Mouse (Mus musculus): ENCODE results near the gene Shc3. TPM values are rescaled to one million over a fixed set of nuclear protein-coding genes. Genes with fewer than 3 reads are reported as not detected.

The Shc3 gene
- polyA plus RNA-seq, 1 experiment: 1.1 TPM

- no peak overlapping the region for H3K4me3 ChIP-seq (ENCODE audit: insufficient read depth, low read depth, low read length)
- no peaks in the 10 kb centered on the region for H3K4me1 ChIP-seq (ENCODE audit: control insufficient read depth, insufficient read depth, low read length)
- H3K27me3 ChIP-seq (replicated peaks; ENCODE audit: control insufficient read depth, insufficient read depth, low read length): no peaks in the 10 kb centered on the region
- no peak for DNase-seq
- WGBS: 77% methylated on average over 3 of the region's 3 CpGs
- H3K36me3 ChIP-seq (ENCODE audit: control insufficient read depth, insufficient read depth, low read length): no peaks in the 10 kb centered on the region
- H3K27ac ChIP-seq (ENCODE audit: insufficient read depth, low read depth, low read length): no peak overlapping the region
- TF ChIP-seq POLR2A (IDR thresholded peaks at IDR 0.05; ENCODE audit: low read depth, low read length) (no peak), CTCF (conservative IDR thresholded peaks at IDR 0.05; ENCODE audit: insufficient read depth, insufficient read length, low read depth, low read length) (no peak)
Observed at GRCm38 (mm10) chr13:51552233-51552632, 17.0 kb downstream of the Shc3 start.

GRCm38 (mm10) chr13:51551824-51552223 is 17.4 kb downstream of the Shc3 start:
- DNase-seq: no peak
- no peaks in the 10 kb centered on the region for H3K4me1 ChIP-seq (ENCODE audit: control insufficient read depth, insufficient read depth, low read length)
- 73% methylated on average over 3 of the region's 3 CpGs for WGBS
- no peaks in the 10 kb centered on the region for H3K27me3 ChIP-seq (replicated peaks; ENCODE audit: control insufficient read depth, insufficient read depth, low read length)
- H3K27ac ChIP-seq (ENCODE audit: insufficient read depth, low read depth, low read length): no peak overlapping the region
- no peaks in the 10 kb centered on the region for H3K36me3 ChIP-seq (ENCODE audit: control insufficient read depth, insufficient read depth, low read length)
- TF ChIP-seq CTCF (conservative IDR thresholded peaks at IDR 0.05; ENCODE audit: insufficient read depth, insufficient read length, low read depth, low read length): no peak
- H3K4me3 ChIP-seq (ENCODE audit: insufficient read depth, low read depth, low read length): no peak overlapping the region

GRCm38 (mm10) chr13:51539816-51540215 is 29.4 kb downstream of the Shc3 start:
- Histone ChIP-seq H3K36me3 (ENCODE audit: control insufficient read depth, insufficient read depth, low read length) (no peaks in the 10 kb centered on the region), H3K4me1 (ENCODE audit: control insufficient read depth, insufficient read depth, low read length) (no peaks in the 10 kb centered on the region), H3K4me3 (ENCODE audit: insufficient read depth, low read depth, low read length) (no peak overlapping the region), H3K27me3 (replicated peaks; ENCODE audit: control insufficient read depth, insufficient read depth, low read length) (no peaks in the 10 kb centered on the region), H3K27ac (ENCODE audit: insufficient read depth, low read depth, low read length) (no peak overlapping the region)
- DNase-seq: no peak
- 84% methylated on average over 8 of the region's 8 CpGs for WGBS
- TF ChIP-seq CTCF (conservative IDR thresholded peaks at IDR 0.05; ENCODE audit: insufficient read depth, insufficient read length, low read depth, low read length) (no peak), POLR2A (IDR thresholded peaks at IDR 0.05; ENCODE audit: low read depth, low read length) (no peak)

GRCm38 (mm10) chr13:51535326-51535725 is 33.9 kb downstream of the Shc3 start:
- no peak for DNase-seq
- Histone ChIP-seq H3K36me3 (ENCODE audit: control insufficient read depth, insufficient read depth, low read length) (no peaks in the 10 kb centered on the region), H3K27me3 (replicated peaks; ENCODE audit: control insufficient read depth, insufficient read depth, low read length) (no peaks in the 10 kb centered on the region), H3K4me1 (ENCODE audit: control insufficient read depth, insufficient read depth, low read length) (no peaks in the 10 kb centered on the region), H3K4me3 (ENCODE audit: insufficient read depth, low read depth, low read length) (no peak overlapping the region), H3K27ac (ENCODE audit: insufficient read depth, low read depth, low read length) (no peak overlapping the region)
- TF ChIP-seq CTCF (conservative IDR thresholded peaks at IDR 0.05; ENCODE audit: insufficient read depth, insufficient read length, low read depth, low read length) (no peak), POLR2A (IDR thresholded peaks at IDR 0.05; ENCODE audit: low read depth, low read length) (no peak)
- WGBS: 87% methylated on average over 7 of the region's 7 CpGs

GRCm38 (mm10) chr13:51526480-51526879 is 42.7 kb downstream of the Shc3 start:
- WGBS: 31% methylated on average over 7 of the region's 7 CpGs
- Histone ChIP-seq H3K27me3 (replicated peaks; ENCODE audit: control insufficient read depth, insufficient read depth, low read length) (no peaks in the 10 kb centered on the region), H3K4me1 (ENCODE audit: control insufficient read depth, insufficient read depth, low read length) (no peaks in the 10 kb centered on the region), H3K4me3 (ENCODE audit: insufficient read depth, low read depth, low read length) (no peak overlapping the region), H3K27ac (ENCODE audit: insufficient read depth, low read depth, low read length) (no peak overlapping the region), H3K36me3 (ENCODE audit: control insufficient read depth, insufficient read depth, low read length) (no peaks in the 10 kb centered on the region)
- TF ChIP-seq CTCF (conservative IDR thresholded peaks at IDR 0.05; ENCODE audit: insufficient read depth, insufficient read length, low read depth, low read length) (no peak), POLR2A (IDR thresholded peaks at IDR 0.05; ENCODE audit: low read depth, low read length) (no peak)
- no peak for DNase-seq

- H3K27me3 ChIP-seq (replicated peaks; ENCODE audit: control insufficient read depth, insufficient read depth, low read length): no peaks in the 10 kb centered on the region
- H3K36me3 ChIP-seq (ENCODE audit: control insufficient read depth, insufficient read depth, low read length): no peaks in the 10 kb centered on the region
- no peaks in the 10 kb centered on the region for H3K4me1 ChIP-seq (ENCODE audit: control insufficient read depth, insufficient read depth, low read length)
- no peak overlapping the region for H3K4me3 ChIP-seq (ENCODE audit: insufficient read depth, low read depth, low read length)
- TF ChIP-seq POLR2A (IDR thresholded peaks at IDR 0.05; ENCODE audit: low read depth, low read length) (no peak), CTCF (conservative IDR thresholded peaks at IDR 0.05; ENCODE audit: insufficient read depth, insufficient read length, low read depth, low read length) (no peak)
- no peak overlapping the region for H3K27ac ChIP-seq (ENCODE audit: insufficient read depth, low read depth, low read length)
- 90% methylated on average over 4 of the region's 4 CpGs for WGBS
- DNase-seq: no peak
Observed at GRCm38 (mm10) chr13:51524316-51524715, 44.9 kb downstream of the Shc3 start.

GRCm38 (mm10) chr13:51523311-51523710 is 45.9 kb downstream of the Shc3 start:
- WGBS: 95% methylated on average over 10 of the region's 10 CpGs
- Histone ChIP-seq H3K4me1 (ENCODE audit: control insufficient read depth, insufficient read depth, low read length) (no peaks in the 10 kb centered on the region), H3K36me3 (ENCODE audit: control insufficient read depth, insufficient read depth, low read length) (no peaks in the 10 kb centered on the region), H3K27me3 (replicated peaks; ENCODE audit: control insufficient read depth, insufficient read depth, low read length) (no peaks in the 10 kb centered on the region), H3K27ac (ENCODE audit: insufficient read depth, low read depth, low read length) (no peak overlapping the region), H3K4me3 (ENCODE audit: insufficient read depth, low read depth, low read length) (no peak overlapping the region)
- no peak for DNase-seq
- no peak for TF ChIP-seq POLR2A (IDR thresholded peaks at IDR 0.05; ENCODE audit: low read depth, low read length)
- TF ChIP-seq CTCF (conservative IDR thresholded peaks at IDR 0.05; ENCODE audit: insufficient read depth, insufficient read length, low read depth, low read length): no peak

GRCm38 (mm10) chr13:51518880-51519279 is 50.3 kb downstream of the Shc3 start:
- no peaks in the 10 kb centered on the region for H3K27me3 ChIP-seq (replicated peaks; ENCODE audit: control insufficient read depth, insufficient read depth, low read length)
- no peaks in the 10 kb centered on the region for H3K36me3 ChIP-seq (ENCODE audit: control insufficient read depth, insufficient read depth, low read length)
- TF ChIP-seq CTCF (conservative IDR thresholded peaks at IDR 0.05; ENCODE audit: insufficient read depth, insufficient read length, low read depth, low read length) (no peak), POLR2A (IDR thresholded peaks at IDR 0.05; ENCODE audit: low read depth, low read length) (no peak)
- DNase-seq: no peak
- no peak overlapping the region for H3K4me3 ChIP-seq (ENCODE audit: insufficient read depth, low read depth, low read length)
- no peak overlapping the region for H3K27ac ChIP-seq (ENCODE audit: insufficient read depth, low read depth, low read length)
- 91% methylated on average over 6 of the region's 6 CpGs for WGBS
- H3K4me1 ChIP-seq (ENCODE audit: control insufficient read depth, insufficient read depth, low read length): no peaks in the 10 kb centered on the region

Measured in kidney, adult 2 months (tissue).